Mouse (Mus musculus) embryonic facial prominence, embryonic 13.5 days (tissue): ENCODE data around the gene Lars2. TPM values are rescaled to one million over a fixed set of nuclear protein-coding genes. Genes with fewer than 3 reads are reported as not detected.
"Not testable (repeated sequence)": the region's sequence is repeated elsewhere in the genome, so short reads cannot be mapped to it uniquely, and the experiment has no call there.

ENCODE experiments used
- ATAC-seq: fragments of 200-750 bp; cut with Nextera tagmentation; 2 replicates; pipeline ENCODE4 v1.8.0; 2017; ENCODE audit warnings: low read depth; ENCODE audit not compliant: insufficient number of reproducible peaks, insufficient read depth, low FRiP score, low TSS enrichment
- H3K27ac ChIP-seq: fragments of 300-500 bp; sonication (generic); 2 replicates; pipeline ENCODE4 v1.5.1; 2015; ENCODE audit warnings: moderate library complexity, mild to moderate bottlenecking, inconsistent platforms
- H3K27me3 ChIP-seq: fragments of 300-500 bp; sonication (generic); 2 replicates; pipeline ENCODE4 v1.6.1; 2015; ENCODE audit warnings: mild to moderate bottlenecking, inconsistent platforms
- H3K36me3 ChIP-seq: fragments of 300-500 bp; sonication (generic); 2 replicates; pipeline ENCODE4 v1.6.1; 2015; ENCODE audit warnings: mild to moderate bottlenecking, inconsistent platforms
- H3K4me1 ChIP-seq: fragments of 300-500 bp; sonication (generic); 2 replicates; pipeline ENCODE4 v1.6.1; 2015; ENCODE audit warnings: inconsistent platforms
- H3K4me2 ChIP-seq: fragments of 300-500 bp; sonication (generic); 2 replicates; pipeline ENCODE4 v1.6.1; 2015; ENCODE audit warnings: moderate library complexity, mild to moderate bottlenecking, inconsistent platforms
- H3K4me3 ChIP-seq: fragments of 300-500 bp; sonication (generic); 2 replicates; pipeline ENCODE4 v1.5.1; 2015; ENCODE audit warnings: mild to moderate bottlenecking, inconsistent platforms
- H3K9ac ChIP-seq: fragments of 300-500 bp; sonication (generic); 2 replicates; pipeline ENCODE4 v1.6.1; 2015; ENCODE audit warnings: mild to moderate bottlenecking, inconsistent platforms
- H3K9me3 ChIP-seq: fragments of 300-500 bp; sonication (generic); 2 replicates; pipeline ENCODE4 v1.6.1; 2016; ENCODE audit warnings: inconsistent platforms
- WGBS: fragments of 180-500 bp; shearing (Covaris S2); methylation state at CpG from one replicate; pipeline ENCODE4 v1.1.7; 2015; ENCODE audit warnings: mixed read lengths; 5-methylcytosine and 5-hydroxymethylcytosine counted together
- polyA plus RNA-seq: library from polyadenylated mRNA; unstranded; fragments of >200 nt; fragmentation: Nextera tagmentation; extraction: Ambion mirVana; gene quantifications from 2 replicates; pipeline ENCODE4 v1.2.1, GENCODE M21; 2015

Gene Lars2
- polyA plus RNA-seq = 1,079 and 1,205 TPM in 2 replicates

DNA sequence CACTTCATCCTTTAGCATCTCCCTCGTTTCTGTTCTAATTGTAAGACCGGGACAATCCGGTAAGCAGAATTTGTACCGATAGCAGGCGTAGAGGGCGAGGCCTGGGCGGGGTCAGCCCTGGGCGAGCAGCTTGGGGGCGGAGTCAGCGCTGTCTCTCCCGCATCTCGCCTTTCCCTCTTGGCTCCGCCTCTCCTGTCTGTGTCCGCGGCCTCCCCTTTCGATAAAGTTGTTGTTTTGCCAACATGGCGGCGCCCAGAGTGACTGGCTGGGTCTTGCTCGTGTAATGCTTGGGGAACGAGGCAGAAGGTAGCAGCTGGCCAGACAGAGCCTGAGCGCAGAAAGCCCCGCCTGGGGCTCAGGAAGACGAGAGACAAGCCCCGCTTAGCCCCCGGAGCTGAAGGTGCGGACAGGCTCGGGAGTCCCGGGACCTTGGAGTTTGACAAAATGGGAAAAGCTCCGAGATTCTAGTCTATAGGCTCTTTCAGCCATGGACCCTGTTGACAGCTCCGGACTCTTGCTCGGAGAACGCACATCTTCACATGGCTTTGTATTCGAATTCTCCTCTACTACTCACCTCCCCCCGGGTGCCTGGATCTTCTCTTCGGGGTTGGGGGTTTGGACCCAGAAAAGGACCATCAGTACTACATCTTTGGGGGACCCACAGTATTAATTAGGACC is at the start of gene Lars2:
Gene Lars2, plus strand, starts transcription at position 220 of the 678 bp plus-strand sequence.
- H3K4me2 ChIP-seq = peak within 1 kb of the TSS; percentile 81

DNA sequence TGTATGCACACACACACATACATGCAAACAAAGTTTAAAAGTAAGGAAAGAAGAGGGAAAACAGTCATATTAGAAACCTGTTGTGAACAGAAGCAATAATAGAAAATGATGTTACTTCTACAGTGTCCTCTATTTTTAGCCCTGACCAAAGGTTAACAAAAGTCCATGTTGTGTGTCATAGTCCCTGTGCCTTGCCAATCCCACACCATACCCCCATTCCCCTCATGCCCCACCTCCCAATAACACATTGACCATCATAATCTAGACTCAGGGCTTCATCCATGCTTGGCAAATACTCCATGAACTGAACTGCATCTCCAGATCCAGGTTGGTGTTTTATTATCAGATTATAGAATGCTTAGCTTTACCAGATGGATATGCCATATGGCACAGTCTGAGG is 40.6 kb upstream of the Lars2 start:
- no peak overlapping the region for H3K4me2 ChIP-seq
- H3K4me3 ChIP-seq = no peak overlapping the region
- no peak overlapping the region for H3K27ac ChIP-seq
- no peaks in the 10 kb centered on the region for H3K36me3 ChIP-seq
- no peak overlapping the region for H3K9ac ChIP-seq
- no peaks in the 10 kb centered on the region for H3K27me3 ChIP-seq
- no peaks in the 10 kb centered on the region for H3K4me1 ChIP-seq
- H3K9me3 ChIP-seq = no peaks in the 10 kb centered on the region
- ATAC-seq = no peak

More for the DNA sequence above, at the start of gene Lars2:
- WGBS = under 1% methylated on average over 35 of the region's 35 CpGs
- peak; percentile 94 for ATAC-seq
- Histone ChIP-seq H3K36me3 (peaks cover 2% of the 10 kb centered on the region; the same call in 1 of the 2 replicates), H3K9me3 (no peaks in the 10 kb centered on the region), H3K9ac (peak within 1 kb of the TSS; percentile 84), H3K27ac (peak within 1 kb of the TSS; percentile 87), H3K4me1 (peaks cover 8% of the 10 kb centered on the region; the same call in 1 of the 2 replicates), H3K27me3 (no peaks in the 10 kb centered on the region), H3K4me3 (peak within 1 kb of the TSS; percentile 87)

DNA sequence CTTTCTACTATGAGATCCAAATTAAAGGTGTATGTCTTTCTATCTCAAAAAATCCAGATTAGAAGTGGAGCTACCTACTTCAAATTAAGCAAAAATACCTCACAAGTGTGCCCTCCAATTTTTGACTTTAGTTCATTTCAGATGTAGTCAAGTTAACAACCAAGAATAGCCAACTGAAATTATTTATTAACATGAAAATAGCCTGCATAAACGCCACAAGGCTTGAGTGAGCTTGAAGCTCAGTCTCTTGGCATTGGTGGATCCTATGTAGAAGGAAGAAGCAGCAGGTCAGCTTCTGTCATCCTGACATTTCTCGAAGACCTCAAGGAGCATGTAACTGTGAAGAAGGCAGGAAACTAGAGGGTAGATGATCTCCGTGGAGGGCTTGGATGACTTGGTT is 38.4 kb upstream of the Lars2 start:
- Histone ChIP-seq H3K4me1 (no peaks in the 10 kb centered on the region), H3K9ac (no peak overlapping the region), H3K36me3 (no peaks in the 10 kb centered on the region), H3K4me3 (no peak overlapping the region), H3K27ac (no peak overlapping the region), H3K4me2 (no peak overlapping the region), H3K9me3 (no peaks in the 10 kb centered on the region), H3K27me3 (no peaks in the 10 kb centered on the region)
- WGBS = 86% methylated on average over 3 of the region's 3 CpGs
- ATAC-seq = no peak

DNA sequence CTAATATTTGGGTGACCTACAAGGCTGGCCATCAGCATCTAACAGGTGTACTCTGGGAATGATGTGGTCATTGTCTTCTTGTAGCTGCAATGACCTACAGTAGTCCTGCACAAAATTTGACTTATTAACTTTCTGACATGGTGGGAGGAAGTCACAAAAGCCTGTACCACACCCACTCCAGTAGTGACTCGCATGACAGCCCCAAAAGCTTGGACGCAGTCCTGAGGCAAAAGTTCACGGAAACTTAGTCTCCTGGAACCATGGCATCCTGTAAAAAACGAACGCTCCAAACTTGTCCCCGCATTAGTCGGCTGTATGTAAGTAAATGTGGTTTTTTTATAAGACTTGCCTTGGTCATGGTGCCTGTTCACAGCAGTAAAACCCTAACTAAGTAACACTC is 36.9 kb upstream of the Lars2 start:
- Histone ChIP-seq H3K4me1 (0 out of 2 replicates have a peak, but pooled peaks cover under 1% of the 10 kb centered on the region), H3K4me2 (no peak overlapping the region), H3K27me3 (no peaks in the 10 kb centered on the region), H3K27ac (no peak overlapping the region), H3K4me3 (no peak overlapping the region), H3K9me3 (no peaks in the 10 kb centered on the region), H3K9ac (no peak overlapping the region), H3K36me3 (no peaks in the 10 kb centered on the region)
- ATAC-seq = no peak
- 90% methylated on average over 7 of the region's 7 CpGs for WGBS

DNA sequence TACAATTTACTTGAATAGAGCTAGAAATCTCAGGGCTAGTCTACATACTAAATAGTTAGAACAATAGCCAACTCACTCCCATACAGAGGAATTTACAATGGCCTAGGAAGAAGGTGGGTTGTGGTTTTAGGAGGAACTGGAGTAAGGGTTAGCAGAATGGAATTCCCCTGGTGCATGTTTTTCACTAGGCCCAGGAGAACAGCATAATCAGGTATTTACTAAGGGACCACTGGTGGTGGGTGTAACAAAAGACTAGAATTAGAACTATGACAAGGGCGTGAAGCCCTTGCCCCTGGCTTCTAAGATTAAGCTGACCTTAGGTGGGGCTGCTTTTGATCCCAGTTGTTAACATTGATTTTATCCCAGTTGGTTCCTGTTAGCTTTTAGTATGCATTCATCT is 36.5 kb upstream of the Lars2 start:
- 80% methylated on average over 1 of the region's 1 CpGs for WGBS
- H3K27me3 ChIP-seq, H3K36me3 ChIP-seq, H3K4me1 ChIP-seq, H3K9me3 ChIP-seq, H3K4me2 ChIP-seq, H3K4me3 ChIP-seq, H3K9ac ChIP-seq, H3K27ac ChIP-seq, ATAC-seq: not testable (repeated sequence)

DNA sequence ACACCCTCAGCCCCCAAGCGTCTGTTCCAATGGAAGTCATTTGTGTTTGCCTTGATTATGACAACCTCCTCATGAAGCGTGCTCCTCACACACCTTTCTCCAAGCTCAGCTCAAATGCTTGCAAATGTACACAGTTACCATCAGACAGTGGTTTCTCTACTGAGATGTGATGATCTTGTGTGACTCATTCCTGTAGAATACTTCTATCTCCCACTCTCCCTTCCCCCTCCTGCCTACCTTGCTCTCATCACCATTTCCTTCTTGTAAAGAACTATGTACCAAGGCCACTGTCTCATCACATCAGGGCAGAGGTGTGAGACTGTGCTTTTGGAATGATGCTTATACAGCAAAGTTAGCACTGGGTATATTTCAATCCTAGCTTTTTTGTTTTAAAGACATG is 33.2 kb upstream of the Lars2 start:
- Histone ChIP-seq H3K9me3 (no peaks in the 10 kb centered on the region), H3K4me3 (no peak overlapping the region), H3K27me3 (no peaks in the 10 kb centered on the region), H3K27ac (no peak overlapping the region), H3K36me3 (no peaks in the 10 kb centered on the region), H3K4me2 (no peak overlapping the region), H3K9ac (no peak overlapping the region), H3K4me1 (0 out of 2 replicates have a peak, but pooled peaks cover 6% of the 10 kb centered on the region)
- WGBS = 86% methylated on average over 2 of the region's 2 CpGs
- no peak for ATAC-seq

DNA sequence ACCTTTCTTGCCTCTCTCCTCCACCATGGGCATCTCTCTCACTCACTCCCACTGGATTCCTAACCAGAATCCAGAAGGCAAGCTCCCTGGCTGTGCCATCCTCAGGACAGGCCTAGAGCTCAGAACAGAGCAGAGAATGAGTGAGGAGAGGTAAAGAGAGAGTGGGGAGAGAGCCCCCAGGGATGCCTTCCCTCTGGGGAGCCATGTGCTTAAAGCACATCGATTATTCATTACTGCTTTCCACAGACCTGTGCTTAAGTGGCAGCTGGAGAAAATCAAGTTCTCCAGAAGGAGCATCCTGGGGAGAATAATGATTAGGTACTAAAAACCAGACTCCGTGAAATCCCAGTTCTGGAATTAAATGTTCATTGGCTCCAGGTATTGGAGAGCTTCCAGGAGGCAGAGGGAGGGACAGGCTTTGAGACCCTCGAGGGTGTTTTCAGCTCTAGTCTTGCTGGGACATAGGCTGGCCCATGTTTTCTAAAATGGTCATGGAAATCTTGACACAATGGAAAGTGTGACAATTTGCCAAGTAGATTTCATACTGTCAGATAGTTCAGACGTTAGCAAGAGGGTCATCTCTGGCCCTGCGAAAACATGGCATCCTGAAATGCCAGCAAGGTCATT is 31.6 kb upstream of the Lars2 start:
- no peak for ATAC-seq
- WGBS = 43% methylated on average over 5 of the region's 5 CpGs
- H3K4me3 ChIP-seq = no peak overlapping the region
- no peak overlapping the region for H3K4me2 ChIP-seq
- 0 out of 2 replicates have a peak, but pooled peaks cover 6% of the 10 kb centered on the region for H3K4me1 ChIP-seq
- H3K36me3 ChIP-seq = no peaks in the 10 kb centered on the region
- no peak overlapping the region for H3K9ac ChIP-seq
- no peaks in the 10 kb centered on the region for H3K9me3 ChIP-seq
- no peak overlapping the region; the same call in 1 of the 2 replicates for H3K27ac ChIP-seq
- no peaks in the 10 kb centered on the region for H3K27me3 ChIP-seq

DNA sequence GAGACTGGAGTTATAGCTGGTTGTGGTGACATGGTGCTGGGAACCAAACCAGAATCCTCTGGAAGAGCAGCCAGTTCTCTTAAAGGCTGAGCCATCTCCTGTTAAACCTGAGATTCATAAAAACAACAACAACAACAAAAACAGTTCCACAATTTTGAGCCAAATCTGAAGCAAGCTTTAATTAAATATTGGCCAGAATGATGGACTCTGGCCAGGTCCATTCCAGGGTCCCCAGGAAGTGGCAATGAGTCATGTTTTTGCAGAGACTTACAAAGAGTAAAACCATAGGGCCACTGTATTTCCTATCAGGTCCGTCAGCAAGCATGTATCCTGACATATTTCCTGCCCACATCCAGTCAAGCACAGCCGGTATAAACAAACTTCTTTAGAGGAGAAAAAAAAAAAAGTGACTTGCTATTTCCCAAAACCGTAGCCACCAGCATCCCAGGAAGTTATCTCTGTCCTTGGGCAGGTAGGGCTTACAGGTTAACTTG is 27.0 kb upstream of the Lars2 start:
- H3K36me3 ChIP-seq = no peaks in the 10 kb centered on the region
- no peak overlapping the region for H3K4me2 ChIP-seq
- H3K4me3 ChIP-seq = no peak overlapping the region
- H3K9me3 ChIP-seq = no peaks in the 10 kb centered on the region
- no peak overlapping the region for H3K27ac ChIP-seq
- no peaks in the 10 kb centered on the region for H3K27me3 ChIP-seq
- WGBS = 72% methylated on average over 3 of the region's 3 CpGs
- ATAC-seq = no peak
- H3K4me1 ChIP-seq = 0 out of 2 replicates have a peak, but pooled peaks cover 6% of the 10 kb centered on the region
- no peak overlapping the region for H3K9ac ChIP-seq

DNA sequence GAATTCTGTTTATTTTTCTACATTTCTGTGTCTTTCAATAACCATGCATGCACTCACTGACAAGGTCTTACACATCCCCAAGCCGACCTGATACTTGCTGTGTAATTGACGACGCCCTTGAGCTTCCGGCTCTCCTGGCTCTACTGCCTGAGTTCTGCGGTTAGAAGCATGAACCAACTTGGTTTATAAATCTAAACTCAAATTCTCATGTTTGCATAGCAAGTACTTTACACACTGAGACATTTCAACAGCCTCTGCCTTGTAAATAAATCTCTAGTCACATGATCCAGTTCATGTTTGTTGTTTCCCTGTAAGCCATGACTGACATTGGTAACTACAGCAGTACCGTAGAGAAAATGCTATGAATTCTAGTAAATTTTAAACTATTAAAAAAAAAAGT is 25.5 kb upstream of the Lars2 start:
- whole genome bisulfite sequencing = 80% methylated on average over 6 of the region's 6 CpGs

DNA sequence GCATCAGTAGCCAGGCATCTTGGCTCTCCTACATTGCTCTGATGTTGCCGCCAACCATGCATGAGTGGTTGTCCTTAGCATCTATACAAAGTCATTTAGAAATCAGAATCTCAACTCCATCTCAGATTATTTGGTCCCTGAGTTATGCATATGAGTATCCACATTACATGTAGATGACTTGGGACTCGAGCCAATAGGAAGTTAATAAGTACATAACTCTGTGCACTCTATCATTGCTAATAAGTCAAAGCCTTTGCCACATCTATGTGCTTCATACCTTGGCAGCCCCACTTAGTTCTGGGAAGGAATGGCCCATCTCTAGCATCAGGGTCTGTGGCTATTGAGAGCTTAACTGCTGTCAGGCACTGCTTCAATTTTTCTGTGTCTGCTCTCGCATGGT is 23.7 kb upstream of the Lars2 start:
- Histone ChIP-seq H3K4me1 (no peaks in the 10 kb centered on the region), H3K27me3 (no peaks in the 10 kb centered on the region), H3K27ac (no peak overlapping the region), H3K9ac (no peak overlapping the region), H3K36me3 (no peaks in the 10 kb centered on the region), H3K4me3 (no peak overlapping the region), H3K4me2 (no peak overlapping the region), H3K9me3 (no peaks in the 10 kb centered on the region)
- no peak for ATAC-seq
- whole genome bisulfite sequencing = 80% methylated on average over 3 of the region's 3 CpGs

More for the DNA sequence above, 25.5 kb upstream of the Lars2 start:
- Histone ChIP-seq H3K9me3 (no peaks in the 10 kb centered on the region), H3K27ac (no peak overlapping the region), H3K9ac (no peak overlapping the region), H3K4me3 (no peak overlapping the region), H3K36me3 (no peaks in the 10 kb centered on the region), H3K4me1 (no peaks in the 10 kb centered on the region), H3K27me3 (no peaks in the 10 kb centered on the region), H3K4me2 (no peak overlapping the region)
- ATAC-seq = no peak

DNA sequence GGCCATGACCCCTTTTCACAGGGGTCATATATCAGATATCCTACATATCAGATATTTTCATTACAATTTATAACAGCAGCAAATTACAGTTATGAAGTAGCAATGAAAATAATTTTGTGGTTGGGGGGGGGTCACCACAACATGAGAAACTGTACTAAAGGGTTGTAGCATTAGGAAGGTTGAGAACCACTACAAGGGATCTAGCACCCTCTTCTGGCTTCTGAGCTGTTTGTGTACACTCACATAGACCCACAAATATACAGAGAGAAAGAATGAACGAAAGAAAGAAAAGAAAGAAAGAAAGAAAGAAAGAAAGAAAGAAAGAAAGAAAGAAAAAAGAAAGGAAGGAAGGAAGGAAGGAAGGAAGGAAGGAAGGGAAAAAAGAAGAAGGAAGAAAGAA is 17.4 kb upstream of the Lars2 start:
- peaks cover 20% of the 10 kb centered on the region for H3K9me3 ChIP-seq
- 91% methylated on average over 1 of the region's 1 CpGs for WGBS
- ATAC-seq, H3K27ac ChIP-seq, H3K27me3 ChIP-seq, H3K36me3 ChIP-seq, H3K9ac ChIP-seq, H3K4me3 ChIP-seq, H3K4me2 ChIP-seq, H3K4me1 ChIP-seq: not testable (repeated sequence)

DNA sequence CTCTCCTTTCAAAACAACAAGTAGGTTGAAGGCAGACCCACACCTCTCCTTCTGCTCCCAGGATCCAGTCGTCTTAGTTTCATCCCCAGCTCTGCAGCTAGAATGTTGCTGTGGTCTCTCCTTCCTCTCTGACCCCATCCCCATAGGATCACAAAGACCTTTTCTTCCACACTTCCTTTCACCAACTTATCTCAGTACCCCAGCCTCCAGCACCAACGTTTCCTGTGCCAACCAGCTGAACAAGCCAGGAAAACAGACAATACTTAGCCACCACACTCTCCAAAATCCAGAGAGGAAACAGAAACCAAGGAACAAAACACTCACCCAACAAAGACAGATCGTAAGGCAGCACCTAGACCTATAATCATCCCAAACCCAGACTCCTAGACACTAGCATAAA is 6.7 kb upstream of the Lars2 start:
- no peaks in the 10 kb centered on the region for H3K4me1 ChIP-seq
- H3K4me2 ChIP-seq = no peak overlapping the region
- no peak for ATAC-seq
- H3K27me3 ChIP-seq = no peaks in the 10 kb centered on the region
- H3K4me3 ChIP-seq = no peak overlapping the region
- H3K36me3 ChIP-seq = no peaks in the 10 kb centered on the region
- H3K9me3 ChIP-seq = no peaks in the 10 kb centered on the region
- H3K9ac ChIP-seq = no peak overlapping the region
- 44% methylated on average over 3 of the region's 3 CpGs for WGBS
- no peak overlapping the region for H3K27ac ChIP-seq
